Mouse (Mus musculus) heart, adult 2 months (tissue): ENCODE measurements around the gene Vtcn1. TPM values are rescaled to one million over a fixed set of nuclear protein-coding genes. Genes with fewer than 3 reads are reported as not detected.

Source experiments
- DNase-seq, 2 experiments: peaks; one replicate each; pipeline ENCODE4 v3.0.0; 2021
- H3K27ac ChIP-seq: fragments of 200-600 bp; 2 replicates; pipeline ENCODE4 v1.8.1; 2022
- H3K27me3 ChIP-seq: fragments of 200-500 bp; 2 replicates; pipeline ENCODE4 v1.6.1; 2012; ENCODE audit warnings: mild to moderate bottlenecking, low read length, inconsistent platforms, mixed read lengths; ENCODE audit not compliant: control insufficient read depth, insufficient read depth
- H3K36me3 ChIP-seq: fragments of 200-500 bp; 2 replicates; pipeline ENCODE4 v1.6.1; 2012; ENCODE audit warnings: low read length, inconsistent platforms; ENCODE audit not compliant: control insufficient read depth, insufficient read depth
- H3K4me1 ChIP-seq: fragments of 200-500 bp; 2 replicates; pipeline ENCODE4 v1.6.1; 2011; ENCODE audit warnings: low read length; ENCODE audit not compliant: control insufficient read depth, insufficient read depth
- H3K4me3 ChIP-seq: fragments of 200-600 bp; 2 replicates; pipeline ENCODE4 v1.8.1; 2022
- H3K79me2 ChIP-seq: fragments of 200-500 bp; replicated peaks from 2 replicates; pipeline ENCODE4 v1.6.1; 2012; ENCODE audit warnings: mild to moderate bottlenecking, inconsistent platforms, low read length, moderate library complexity, mixed read lengths; ENCODE audit not compliant: control insufficient read depth, insufficient read depth
- H3K9ac ChIP-seq: fragments of 200-500 bp; 2 replicates; pipeline ENCODE4 v1.6.1; 2012; ENCODE audit warnings: low read depth, mild to moderate bottlenecking, control low read depth, inconsistent platforms, low read length, mixed read lengths
- CTCF ChIP-seq: fragments of 200-600 bp; IDR thresholded peaks from 2 replicates; pipeline ENCODE4 v1.8.1; 2022; ENCODE audit warnings: antibody characterized with exemption, mild to moderate bottlenecking, moderate library complexity
- EP300 ChIP-seq: fragments of 200-500 bp; IDR thresholded peaks from 2 replicates; pipeline ENCODE4 v1.6.1; 2011; ENCODE audit warnings: low read depth, low read length, control low read depth; ENCODE audit not compliant: insufficient read depth
- POLR2A ChIP-seq: fragments of 200-500 bp; IDR thresholded peaks from 2 replicates; pipeline ENCODE4 v1.6.1; 2011; ENCODE audit warnings: mild to moderate bottlenecking, low read depth, low read length, control low read depth; ENCODE audit not compliant: insufficient read depth
- WGBS: fragments of 180-500 bp; shearing (Covaris S2); methylation state at CpG from one replicate; pipeline ENCODE4 v1.1.7; 2018; 5-methylcytosine and 5-hydroxymethylcytosine counted together
- intact Hi-C: fragments of 180-260 bp; cut with DNase I; formaldehyde crosslinking; loops from one replicate; pipeline ENCODE4 v1.15.1; 2025
- polyA plus RNA-seq: library from polyadenylated mRNA; depleted of rRNA; stranded (reverse); fragments of >200 nt; gene quantifications from 2 replicates; pipeline ENCODE4 v1.2.3, GENCODE M21; 2012
- total RNA-seq, 2 experiments: library from RNA; stranded (reverse); gene quantifications; 2 replicates each; pipeline ENCODE4 v1.2.3; 2021

The Vtcn1 gene
- total and polyA plus RNA-seq, 3 experiments: 0.32 to 0.92 (median 0.44) TPM

GRCm38 (mm10) chr3:100858334-100859002 is 33.2 kb downstream of the Vtcn1 start:
- Histone ChIP-seq H3K4me3 (no peak overlapping the region), H3K36me3 (no peaks in the 10 kb centered on the region), H3K4me1 (no peaks in the 10 kb centered on the region), H3K9ac (no peak overlapping the region), H3K27ac (no peak overlapping the region), H3K79me2 (no peaks in the 10 kb centered on the region), H3K27me3 (no peaks in the 10 kb centered on the region)
- intact Hi-C loops: no loop called here
- peak in 1 of 2 experiments; percentile 15 for DNase-seq
- no peak for TF ChIP-seq CTCF
- TF ChIP-seq EP300: no peak
- TF ChIP-seq POLR2A: no peak
- 50% methylated on average over 5 of the region's 5 CpGs for WGBS

DNA sequence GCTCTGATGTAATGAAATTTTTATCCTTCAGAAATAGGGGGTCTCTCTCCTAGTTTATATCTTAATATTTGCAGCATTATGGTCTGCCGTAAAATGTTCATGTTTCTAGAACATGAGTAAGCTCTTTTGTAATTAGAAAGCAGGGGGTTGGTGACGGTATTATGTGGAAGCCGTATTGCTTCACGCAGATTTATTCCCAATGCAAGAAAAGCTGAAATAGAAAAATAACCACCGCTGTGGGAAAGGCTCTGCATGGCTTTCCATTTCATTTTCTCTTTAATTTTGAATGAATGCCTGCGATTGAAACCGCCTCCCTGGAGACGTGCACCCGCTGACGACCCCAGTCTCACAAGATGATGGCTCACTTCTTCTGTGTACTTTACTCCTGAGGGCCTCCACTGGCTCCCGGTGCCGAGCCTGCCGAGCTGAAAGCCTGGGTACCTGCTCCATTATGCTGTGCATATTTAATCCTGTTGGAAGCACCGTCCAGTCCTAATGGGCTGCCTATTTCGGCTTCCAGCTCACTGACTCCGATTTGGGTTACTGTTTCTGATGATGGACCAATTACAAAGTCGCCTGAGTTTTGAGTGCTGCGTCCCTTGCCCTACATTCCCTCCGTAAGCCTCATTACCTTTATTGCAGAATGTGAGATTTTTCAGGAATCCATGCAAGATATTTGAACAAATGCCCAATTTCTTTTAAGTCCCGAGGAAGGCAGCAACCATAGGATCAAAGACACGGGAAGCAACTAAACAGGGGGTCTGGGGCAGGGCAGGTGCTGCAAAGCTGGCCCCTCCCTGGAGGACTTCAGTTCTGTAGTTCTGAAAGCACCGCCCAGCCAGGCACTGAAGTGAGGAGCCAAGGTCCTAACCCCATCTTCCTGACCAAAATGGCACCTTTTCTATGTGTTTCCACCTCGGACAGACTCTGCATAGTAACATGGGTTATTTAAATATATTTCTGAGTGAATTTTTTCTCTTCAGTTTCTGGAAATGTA is 36.3 kb downstream of the Vtcn1 start:
- intact Hi-C loops: no loop called here
- Histone ChIP-seq H3K36me3 (no peaks in the 10 kb centered on the region), H3K79me2 (no peaks in the 10 kb centered on the region), H3K27ac (no peak overlapping the region), H3K27me3 (no peaks in the 10 kb centered on the region), H3K4me1 (no peaks in the 10 kb centered on the region), H3K9ac (no peak overlapping the region), H3K4me3 (no peak overlapping the region)
- DNase-seq: no peak
- 85% methylated on average over 23 of the region's 23 CpGs for WGBS
- TF ChIP-seq CTCF (no peak), POLR2A (no peak), EP300 (no peak)

DNA sequence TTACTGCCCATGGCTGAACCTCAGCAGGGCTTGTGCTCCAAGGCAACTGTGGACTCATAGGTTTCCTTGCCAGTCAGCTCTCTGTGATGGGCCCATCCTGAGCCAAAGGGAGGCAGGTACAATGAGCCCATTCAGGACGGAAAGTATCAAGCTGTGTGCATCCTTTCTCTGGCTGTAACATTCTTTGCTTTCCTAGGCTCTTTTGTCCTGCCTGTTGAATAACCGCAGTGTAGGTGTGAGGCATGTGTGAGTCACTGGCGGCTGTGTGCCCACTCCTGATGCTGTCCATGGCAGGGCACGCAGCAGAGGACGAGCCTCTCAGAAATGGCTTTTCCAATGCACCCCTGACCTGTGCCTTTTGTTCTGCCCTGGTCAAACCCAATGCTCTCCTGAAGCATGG is 41.7 kb downstream of the Vtcn1 start:
- Histone ChIP-seq H3K36me3 (no peaks in the 10 kb centered on the region), H3K9ac (no peak overlapping the region), H3K79me2 (no peaks in the 10 kb centered on the region), H3K4me3 (no peak overlapping the region), H3K27me3 (no peaks in the 10 kb centered on the region), H3K27ac (no peak overlapping the region), H3K4me1 (no peaks in the 10 kb centered on the region)
- intact Hi-C loops: no loop called here
- no peak for DNase-seq
- 81% methylated on average over 5 of the region's 5 CpGs for WGBS
- TF ChIP-seq POLR2A: no peak
- no peak for TF ChIP-seq CTCF
- TF ChIP-seq EP300: no peak

DNA sequence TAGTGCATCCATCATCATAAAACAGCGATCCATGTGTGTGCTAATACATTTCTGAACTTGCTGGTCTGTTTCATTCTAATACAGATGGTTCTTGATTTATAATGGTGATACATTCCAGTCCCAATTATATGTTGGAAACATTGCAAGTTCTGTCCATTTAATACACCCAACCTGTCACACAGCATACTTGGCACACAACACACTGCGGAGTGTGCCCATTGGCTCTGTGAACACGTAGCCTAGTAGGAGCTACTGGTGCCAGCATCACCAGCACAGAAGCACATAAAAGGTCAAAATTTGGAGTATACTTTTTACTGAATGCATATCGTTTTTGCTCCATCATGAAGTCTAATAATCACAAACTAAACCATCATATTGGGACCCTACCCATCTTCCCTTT is 51.8 kb downstream of the Vtcn1 start:
- H3K4me1 ChIP-seq: no peaks in the 10 kb centered on the region
- no peak overlapping the region for H3K4me3 ChIP-seq
- no peak for DNase-seq
- H3K27ac ChIP-seq: no peak overlapping the region
- H3K27me3 ChIP-seq: no peaks in the 10 kb centered on the region
- H3K36me3 ChIP-seq: no peaks in the 10 kb centered on the region
- no peaks in the 10 kb centered on the region for H3K79me2 ChIP-seq
- WGBS: 90% methylated on average over 4 of the region's 4 CpGs
- intact Hi-C loops: no loop called here
- H3K9ac ChIP-seq: no peak overlapping the region
- TF ChIP-seq POLR2A: no peak
- TF ChIP-seq EP300: no peak
- no peak for TF ChIP-seq CTCF

DNA sequence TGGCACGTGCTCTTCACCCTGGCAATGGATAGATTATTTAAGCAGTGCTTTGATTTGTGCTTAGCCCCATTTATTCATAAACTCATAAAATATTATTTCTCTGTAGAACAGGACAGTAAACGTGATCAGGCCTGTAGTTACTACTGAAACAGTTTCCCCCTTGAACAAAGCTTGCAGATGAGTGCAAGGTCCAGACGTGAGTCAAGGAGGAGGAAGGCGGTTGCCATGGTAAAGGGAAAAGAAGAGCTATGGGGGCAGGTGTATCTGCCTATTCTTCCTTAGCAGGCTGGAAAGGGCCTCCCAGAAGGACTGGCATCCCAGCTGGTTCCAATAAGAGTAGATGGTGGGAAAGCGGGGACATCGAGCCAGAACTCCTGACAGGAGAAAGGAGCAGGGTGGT is 56.1 kb downstream of the Vtcn1 start:
- Histone ChIP-seq H3K4me3 (no peak overlapping the region), H3K36me3 (no peaks in the 10 kb centered on the region), H3K9ac (no peak overlapping the region), H3K27ac (no peak overlapping the region), H3K27me3 (no peaks in the 10 kb centered on the region), H3K4me1 (no peaks in the 10 kb centered on the region), H3K79me2 (no peaks in the 10 kb centered on the region)
- DNase-seq: no peak
- intact Hi-C loops: no loop called here
- TF ChIP-seq CTCF (no peak), POLR2A (no peak), EP300 (no peak)
- 82% methylated on average over 6 of the region's 6 CpGs for WGBS
